Mouse (Mus musculus) forebrain, embryonic 16.5 days (tissue): ENCODE data around the gene Synpo2l. TPM values are rescaled to one million over a fixed set of nuclear protein-coding genes. Genes with fewer than 3 reads are reported as not detected.

Experiments used
- ATAC-seq: fragments of 200-750 bp; cut with Nextera tagmentation; 2 replicates; pipeline ENCODE4 v1.8.0; 2017; ENCODE audit warnings: mild to moderate bottlenecking, moderate library complexity
- H3K27ac ChIP-seq: fragments of 300-500 bp; sonication (generic); 2 replicates; pipeline ENCODE4 v1.5.1; 2014; ENCODE audit warnings: low read length, control low read depth
- H3K27me3 ChIP-seq: fragments of 300-500 bp; sonication (generic); replicated peaks from 2 replicates; pipeline ENCODE4 v1.6.1; 2014; ENCODE audit warnings: low read length; ENCODE audit not compliant: control insufficient read depth, insufficient read depth
- H3K36me3 ChIP-seq: fragments of 300-500 bp; sonication (generic); 2 replicates; pipeline ENCODE4 v1.6.1; 2014; ENCODE audit not compliant: control insufficient read depth, insufficient read depth
- H3K4me1 ChIP-seq: fragments of 300-500 bp; sonication (generic); replicated peaks from 2 replicates; pipeline ENCODE4 v1.6.1; 2014; ENCODE audit warnings: low read length; ENCODE audit not compliant: control insufficient read depth, insufficient read depth
- H3K4me2 ChIP-seq: fragments of 300-500 bp; sonication (generic); 2 replicates; pipeline ENCODE4 v1.6.1; 2014; ENCODE audit warnings: mild to moderate bottlenecking, low read length, control low read depth
- H3K4me3 ChIP-seq: fragments of 300-500 bp; sonication (generic); replicated peaks from 2 replicates; pipeline ENCODE4 v1.5.1; 2014; ENCODE audit warnings: mild to moderate bottlenecking, low read length, control low read depth
- H3K9ac ChIP-seq: fragments of 300-500 bp; sonication (generic); replicated peaks from 2 replicates; pipeline ENCODE4 v1.6.1; 2014; ENCODE audit warnings: low read depth, low read length, control low read depth
- H3K9me3 ChIP-seq: fragments of 300-500 bp; sonication (generic); 2 replicates; pipeline ENCODE4 v1.6.1; 2016; ENCODE audit warnings: low read length; ENCODE audit not compliant: control insufficient read depth
- WGBS: fragments of 180-500 bp; shearing (Covaris S2); extraction: QIAGEN DNeasy Blood & Tissue Kit; methylation state at CpG from one replicate; pipeline ENCODE4 v1.1.7; 2014; 5-methylcytosine and 5-hydroxymethylcytosine counted together
- polyA plus RNA-seq: library from polyadenylated mRNA; unstranded; fragments of >200 nt; fragmentation: Nextera tagmentation; extraction: Ambion mirVana; gene quantifications from 2 replicates; pipeline ENCODE4 v1.2.1, GENCODE M21; 2015

Synpo2l gene
- polyA plus RNA-seq, 1 experiment from 2014 or later: 0.14 TPM

- H3K4me1 ChIP-seq: peaks cover 10% of the 10 kb centered on the region
- no peak overlapping the region for H3K27ac ChIP-seq
- H3K27me3 ChIP-seq: no peaks in the 10 kb centered on the region
- WGBS: 33% methylated on average over 3 of the region's 3 CpGs
- no peak overlapping the region for H3K9ac ChIP-seq
- H3K9me3 ChIP-seq: no peaks in the 10 kb centered on the region
- H3K4me3 ChIP-seq: no peak overlapping the region
- H3K4me2 ChIP-seq: no peak overlapping the region
- no peaks in the 10 kb centered on the region for H3K36me3 ChIP-seq
- ATAC-seq: no peak
Measured at GRCm38 (mm10) chr14:20664436-20664835, 3.7 kb downstream of the Synpo2l start.

DNA sequence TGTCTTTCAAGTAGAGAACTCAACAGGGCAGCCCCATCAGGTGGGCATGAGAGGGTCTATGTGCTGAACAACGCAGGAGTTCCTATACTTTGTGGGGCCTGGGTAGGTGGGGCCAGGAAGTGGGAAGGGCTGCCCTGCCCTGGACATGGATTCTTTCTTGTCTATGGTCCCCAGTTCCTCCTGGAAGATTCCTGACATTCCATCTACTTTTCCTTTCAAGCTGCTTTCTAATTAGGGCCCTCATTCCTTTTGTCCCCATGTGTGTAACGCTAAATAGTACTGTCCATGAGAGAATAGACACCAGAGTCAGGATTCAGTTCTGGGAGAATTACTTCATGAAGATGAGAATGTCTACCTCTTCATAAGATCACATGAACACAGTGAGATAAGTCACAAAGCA, 4.6 kb downstream of the Synpo2l start:
- H3K27me3 ChIP-seq: no peaks in the 10 kb centered on the region
- H3K4me1 ChIP-seq: peaks cover 10% of the 10 kb centered on the region
- H3K9me3 ChIP-seq: no peaks in the 10 kb centered on the region
- H3K27ac ChIP-seq: no peak overlapping the region
- ATAC-seq: no peak
- WGBS: 59% methylated on average over 2 of the region's 2 CpGs
- no peaks in the 10 kb centered on the region for H3K36me3 ChIP-seq
- no peak overlapping the region for H3K4me2 ChIP-seq
- H3K4me3 ChIP-seq: no peak overlapping the region
- no peak overlapping the region for H3K9ac ChIP-seq

GRCm38 (mm10) chr14:20662740-20663139, 5.4 kb downstream of the Synpo2l start:
- Histone ChIP-seq H3K27ac (no peak overlapping the region), H3K36me3 (no peaks in the 10 kb centered on the region), H3K4me1 (peaks cover 10% of the 10 kb centered on the region), H3K27me3 (no peaks in the 10 kb centered on the region), H3K9me3 (no peaks in the 10 kb centered on the region), H3K4me3 (no peak overlapping the region), H3K4me2 (no peak overlapping the region), H3K9ac (no peak overlapping the region)
- no peak for ATAC-seq
- WGBS: 95% methylated on average over 3 of the region's 3 CpGs

- H3K4me2 ChIP-seq: peak overlapping the region; percentile 92
- peak; percentile 43; the same call in 1 of the 2 replicates for ATAC-seq
- WGBS: 8% methylated on average over 19 of the region's 19 CpGs
Measured at GRCm38 (mm10) chr14:20661661-20662331, 6.4 kb downstream of the Synpo2l start.

GRCm38 (mm10) chr14:20660827-20661660, 7.1 kb downstream of the Synpo2l start:
- H3K4me3 ChIP-seq: peak overlapping the region; percentile 72
- no peaks in the 10 kb centered on the region for H3K27me3 ChIP-seq
- H3K36me3 ChIP-seq: no peaks in the 10 kb centered on the region
- WGBS: under 1% methylated on average over 52 of the region's 52 CpGs
- peaks cover 10% of the 10 kb centered on the region for H3K4me1 ChIP-seq
- peak overlapping the region; percentile 71 for H3K27ac ChIP-seq
- peak; percentile 88 for ATAC-seq
- H3K9ac ChIP-seq: peak overlapping the region; percentile 83
- peak overlapping the region; percentile 92 for H3K4me2 ChIP-seq
- no peaks in the 10 kb centered on the region for H3K9me3 ChIP-seq

More at GRCm38 (mm10) chr14:20661661-20662331, 6.4 kb downstream of the Synpo2l start:
- Histone ChIP-seq H3K27ac (peak overlapping the region; percentile 71), H3K9ac (peak overlapping the region; percentile 83), H3K36me3 (no peaks in the 10 kb centered on the region), H3K9me3 (no peaks in the 10 kb centered on the region), H3K27me3 (no peaks in the 10 kb centered on the region), H3K4me1 (peaks cover 10% of the 10 kb centered on the region), H3K4me3 (peak overlapping the region; percentile 72)

- 94% methylated on average over 7 of the region's 7 CpGs for WGBS
- Histone ChIP-seq H3K36me3 (no peaks in the 10 kb centered on the region), H3K9me3 (no peaks in the 10 kb centered on the region), H3K4me1 (peaks cover 10% of the 10 kb centered on the region), H3K4me3 (no peak overlapping the region), H3K4me2 (no peak overlapping the region), H3K27me3 (no peaks in the 10 kb centered on the region), H3K27ac (no peak overlapping the region), H3K9ac (no peak overlapping the region)
- ATAC-seq: no peak
Measured at GRCm38 (mm10) chr14:20659687-20660086, 8.5 kb downstream of the Synpo2l start.

- no peak overlapping the region for H3K9ac ChIP-seq
- WGBS: 92% methylated on average over 6 of the region's 6 CpGs
- no peak for ATAC-seq
Measured at GRCm38 (mm10) chr14:20658902-20659301, 9.3 kb downstream of the Synpo2l start.

GRCm38 (mm10) chr14:20658326-20658725, 9.8 kb downstream of the Synpo2l start:
- Histone ChIP-seq H3K27me3 (no peaks in the 10 kb centered on the region), H3K4me2 (no peak overlapping the region), H3K36me3 (no peaks in the 10 kb centered on the region), H3K27ac (no peak overlapping the region), H3K4me3 (no peak overlapping the region), H3K4me1 (peaks cover 10% of the 10 kb centered on the region), H3K9me3 (no peaks in the 10 kb centered on the region), H3K9ac (no peak overlapping the region)
- no peak for ATAC-seq

More at GRCm38 (mm10) chr14:20658902-20659301, 9.3 kb downstream of the Synpo2l start:
- no peaks in the 10 kb centered on the region for H3K27me3 ChIP-seq
- no peaks in the 10 kb centered on the region for H3K9me3 ChIP-seq
- peaks cover 10% of the 10 kb centered on the region for H3K4me1 ChIP-seq
- H3K27ac ChIP-seq: no peak overlapping the region
- no peaks in the 10 kb centered on the region for H3K36me3 ChIP-seq
- no peak overlapping the region for H3K4me2 ChIP-seq
- no peak overlapping the region for H3K4me3 ChIP-seq

DNA sequence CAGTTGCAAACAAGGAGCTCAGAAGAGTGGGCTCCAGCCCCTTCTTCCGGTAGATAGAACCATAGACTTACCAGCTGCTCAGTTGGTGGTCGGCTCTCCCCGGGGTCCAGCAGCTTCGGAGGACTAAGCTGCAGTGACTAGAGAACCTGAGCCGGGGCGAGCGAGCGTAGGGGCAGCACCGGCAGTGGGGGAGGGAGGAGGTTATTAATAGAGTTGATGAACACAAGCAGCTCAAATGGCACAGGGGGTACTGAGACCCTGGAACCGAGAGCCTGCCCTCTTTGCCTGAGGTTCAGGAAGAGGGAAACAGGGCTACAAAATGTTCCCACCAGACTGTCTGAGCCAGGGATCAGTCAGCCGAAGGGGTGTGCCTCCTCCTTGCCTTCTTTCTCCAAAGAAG, 11.8 kb downstream of the Synpo2l start, which contains the start of gene Myoz1:
Gene Myoz1, minus strand, starts transcription at position 180 of the 400 bp plus-strand sequence.
- Histone ChIP-seq H3K36me3 (no peaks in the 10 kb centered on the region), H3K9ac (no peak within 1 kb of the TSS), H3K4me2 (no peak within 1 kb of the TSS), H3K9me3 (no peaks in the 10 kb centered on the region), H3K4me3 (no peak within 1 kb of the TSS), H3K4me1 (peaks cover 3% of the 10 kb centered on the region; the same call in 1 of the 2 replicates), H3K27me3 (no peaks in the 10 kb centered on the region), H3K27ac (no peak within 1 kb of the TSS)
- no peak for ATAC-seq
- WGBS: 41% methylated on average over 11 of the region's 11 CpGs
